24 mouse cellular contexts compared by ENCODE assay signal in genomic region chr1:165301108-165301507, GRCm38 (mm10).
"Had no signal": no experiment of that assay in that cellular context is flagged by ENCODE, and none has a peak within 500 bp of the region (broad histone marks: within the 10 kb centered on the region; RNA-seq: fewer than 3 reads in every experiment).

No protein-coding gene starts in this region.

- ATAC-seq: hindbrain, postnatal 0 days; intestine, postnatal 0 days; liver, embryonic 12.5 days had no signal

- H3K4me3 ChIP-seq: heart, adult 2 months; heart, embryonic 13.5 days; heart, embryonic 15.5 days; hindbrain, embryonic 13.5 days; hindbrain, embryonic 15.5 days; left cerebral cortex, adult 2 months; limb, embryonic 13.5 days; limb, embryonic 15.5 days; liver, embryonic 12.5 days had no signal

- H3K9me3 ChIP-seq: heart, embryonic 13.5 days; heart, embryonic 15.5 days; hindbrain, embryonic 13.5 days; hindbrain, embryonic 15.5 days; limb, embryonic 13.5 days; limb, embryonic 15.5 days; liver, embryonic 12.5 days had no signal

- DNase-seq: gastrocnemius, postnatal 14 days; gastrocnemius, postnatal 36 days; heart, adult 11 months; heart, adult 2 months; heart, postnatal 14 days; heart, postnatal 36 days; kidney, adult 2 months; kidney, adult 9 months; kidney, postnatal 14 days; kidney, postnatal 36 days; left cerebral cortex, postnatal 4 days had no signal

- H3K27ac ChIP-seq: heart, adult 2 months; heart, embryonic 13.5 days; heart, embryonic 15.5 days; hindbrain, embryonic 13.5 days; hindbrain, embryonic 15.5 days; hindbrain, postnatal 0 days; kidney, postnatal 0 days; left cerebral cortex, adult 2 months; limb, embryonic 13.5 days; liver, embryonic 12.5 days; liver, embryonic 14.5 days had no signal

- H3K4me2 ChIP-seq: heart, embryonic 11.5 days; heart, embryonic 13.5 days; heart, embryonic 15.5 days; hindbrain, embryonic 13.5 days; hindbrain, embryonic 15.5 days; limb, embryonic 13.5 days; limb, embryonic 15.5 days; liver, embryonic 12.5 days had no signal

- H3K27me3 ChIP-seq: heart, embryonic 13.5 days; heart, embryonic 15.5 days; hindbrain, embryonic 13.5 days; hindbrain, embryonic 15.5 days; limb, embryonic 13.5 days; limb, embryonic 15.5 days; liver, embryonic 12.5 days had no signal

- H3K9ac ChIP-seq: heart, embryonic 13.5 days; heart, embryonic 15.5 days; hindbrain, embryonic 13.5 days; hindbrain, embryonic 15.5 days; limb, embryonic 13.5 days; limb, embryonic 15.5 days; liver, embryonic 12.5 days; liver, embryonic 14.5 days had no signal

- H3K36me3 ChIP-seq: heart, embryonic 15.5 days; liver, embryonic 12.5 days had no signal

- H3K4me1 ChIP-seq: liver, embryonic 12.5 days had no signal
